Mouse (Mus musculus) kidney, embryonic 16.5 days (tissue): ENCODE results near the gene Tapt1. TPM values are rescaled to one million over a fixed set of nuclear protein-coding genes. Genes with fewer than 3 reads are reported as not detected.
A peak's percentile ranks its signal among the peaks of the same experiment; 100 is the strongest.

Experiments used
- ATAC-seq: fragments of 200-750 bp; cut with Nextera tagmentation; 2 replicates; pipeline ENCODE4 v1.8.0; 2017; ENCODE audit warnings: moderate TSS enrichment; ENCODE audit not compliant: low FRiP score, low TSS enrichment
- H3K27ac ChIP-seq: fragments of 300-500 bp; sonication (generic); 2 replicates; pipeline ENCODE4 v1.5.1; 2014; ENCODE audit warnings: low read length
- H3K27me3 ChIP-seq: fragments of 300-500 bp; sonication (generic); 2 replicates; pipeline ENCODE4 v1.6.1; 2014; ENCODE audit warnings: low read length, control low read depth, mixed read lengths; ENCODE audit not compliant: insufficient read depth
- H3K36me3 ChIP-seq: fragments of 300-500 bp; sonication (generic); 2 replicates; pipeline ENCODE4 v1.6.1; 2014; ENCODE audit warnings: low read length, control low read depth, mixed read lengths; ENCODE audit not compliant: insufficient read depth
- H3K4me1 ChIP-seq: fragments of 300-500 bp; sonication (generic); 2 replicates; pipeline ENCODE4 v1.6.1; 2014; ENCODE audit warnings: low read length, control low read depth, mixed read lengths; ENCODE audit not compliant: insufficient read depth
- H3K4me2 ChIP-seq: fragments of 300-500 bp; sonication (generic); replicated peaks from 2 replicates; pipeline ENCODE4 v1.6.1; 2014; ENCODE audit warnings: low read depth, low read length
- H3K4me3 ChIP-seq: fragments of 300-500 bp; sonication (generic); 2 replicates; pipeline ENCODE4 v1.5.1; 2014; ENCODE audit warnings: mild to moderate bottlenecking, low read length
- H3K9ac ChIP-seq: fragments of 300-500 bp; sonication (generic); replicated peaks from 2 replicates; pipeline ENCODE4 v1.6.1; 2014; ENCODE audit warnings: low read length
- H3K9me3 ChIP-seq: fragments of 300-500 bp; sonication (generic); 2 replicates; pipeline ENCODE4 v1.6.1; 2016; ENCODE audit warnings: low read length, control low read depth
- WGBS: fragments of 180-500 bp; shearing (Covaris S2); extraction: QIAGEN DNeasy Blood & Tissue Kit; methylation state at CpG from one replicate; pipeline ENCODE4 v1.1.7; 2014; 5-methylcytosine and 5-hydroxymethylcytosine counted together
- polyA plus RNA-seq: library from polyadenylated mRNA; unstranded; fragments of >200 nt; fragmentation: Nextera tagmentation; extraction: Ambion mirVana; gene quantifications from 2 replicates; pipeline ENCODE4 v1.2.1, GENCODE M21; 2015

The Tapt1 gene
- polyA plus RNA-seq, 1 experiment from 2014 or later = 34.6 TPM

DNA sequence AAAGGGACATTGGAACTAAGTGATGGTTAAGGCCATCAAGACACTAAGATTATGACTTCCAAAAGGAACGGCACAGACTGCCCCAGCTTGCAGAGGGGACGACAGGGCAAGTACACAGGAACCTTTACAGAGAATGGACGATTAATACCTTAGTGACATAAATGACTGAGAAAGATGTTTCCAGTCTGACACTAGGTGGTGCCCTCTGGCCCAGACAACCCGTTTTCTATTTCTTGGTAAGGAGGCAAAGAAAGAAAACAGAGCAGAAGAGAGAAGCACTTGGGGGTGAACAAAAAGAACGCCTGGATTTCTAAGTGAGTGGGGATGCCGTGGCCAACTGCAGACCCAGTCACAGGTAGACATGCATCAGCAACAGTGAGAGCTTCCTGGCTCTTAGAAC lies 2.2 kb downstream of the Tapt1 start:
- peak overlapping the region; percentile 15; the same call in 1 of the 2 replicates for H3K4me3 ChIP-seq
- H3K9ac ChIP-seq = 0 out of 2 replicates have a peak overlapping the region, but pooled peaks have one; percentile 41
- ATAC-seq = no peak
- no peak overlapping the region for H3K27ac ChIP-seq
- no peaks in the 10 kb centered on the region for H3K27me3 ChIP-seq
- H3K4me2 ChIP-seq = peak overlapping the region; percentile 81
- H3K4me1 ChIP-seq = peaks cover 32% of the 10 kb centered on the region
- H3K36me3 ChIP-seq = no peaks in the 10 kb centered on the region
- WGBS = 20% methylated on average over 6 of the region's 6 CpGs
- H3K9me3 ChIP-seq = no peaks in the 10 kb centered on the region

DNA sequence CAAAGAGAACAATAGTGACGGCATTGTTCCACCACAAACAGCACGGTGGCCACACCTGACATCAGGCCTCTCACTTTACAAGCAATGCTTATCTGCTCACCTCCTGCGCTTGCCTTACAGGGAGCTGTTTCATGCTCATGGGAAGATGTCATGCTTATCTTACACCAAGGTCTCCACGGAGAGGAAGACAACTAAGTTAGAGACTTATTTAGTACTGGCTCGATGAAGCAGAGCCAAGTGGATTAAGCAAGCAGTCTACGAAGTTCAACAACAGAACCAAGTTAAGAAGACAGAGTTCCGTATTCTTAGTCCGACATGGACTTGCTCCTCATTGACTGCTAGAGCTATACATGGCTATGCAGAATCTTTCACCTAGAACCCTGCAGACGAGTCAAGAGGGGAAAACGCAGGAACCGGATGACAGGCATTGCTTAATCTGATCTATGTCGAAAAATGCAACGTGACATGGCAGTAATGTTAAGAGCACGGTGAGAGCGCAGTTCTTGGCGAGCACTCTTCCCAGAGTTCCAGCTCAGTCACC lies 3.0 kb downstream of the Tapt1 start:
- H3K4me3 ChIP-seq = no peak overlapping the region
- 85% methylated on average over 16 of the region's 16 CpGs for WGBS
- no peaks in the 10 kb centered on the region for H3K9me3 ChIP-seq
- H3K36me3 ChIP-seq = no peaks in the 10 kb centered on the region
- H3K27me3 ChIP-seq = no peaks in the 10 kb centered on the region
- H3K9ac ChIP-seq = no peak overlapping the region
- no peak for ATAC-seq
- peaks cover 25% of the 10 kb centered on the region for H3K4me1 ChIP-seq
- no peak overlapping the region for H3K4me2 ChIP-seq
- H3K27ac ChIP-seq = no peak overlapping the region

DNA sequence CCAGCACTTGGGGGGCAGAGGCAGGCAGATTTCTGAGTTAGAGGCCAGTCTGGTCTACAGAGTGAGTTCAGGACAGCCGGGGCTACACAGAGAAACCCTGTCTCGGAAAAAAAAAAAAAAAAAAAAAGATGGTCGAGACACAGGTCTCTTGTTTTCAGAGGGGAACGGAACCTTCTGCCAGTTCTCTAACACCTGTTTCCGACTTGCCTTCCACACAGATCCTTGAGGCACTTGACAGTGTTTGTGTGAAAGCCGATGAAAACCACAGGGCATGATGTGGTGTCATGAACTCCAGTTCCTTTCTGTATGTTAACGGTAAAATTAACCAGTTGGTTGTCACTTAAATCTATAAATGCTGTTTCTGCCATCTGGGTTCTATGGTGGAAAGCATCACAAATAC lies 6.0 kb downstream of the Tapt1 start:
- no peak for ATAC-seq
- Histone ChIP-seq H3K4me1 (peaks cover 19% of the 10 kb centered on the region), H3K36me3 (peaks cover 6% of the 10 kb centered on the region; the same call in 1 of the 2 replicates), H3K4me2 (no peak overlapping the region), H3K27me3 (no peaks in the 10 kb centered on the region), H3K27ac (no peak overlapping the region), H3K9me3 (no peaks in the 10 kb centered on the region), H3K9ac (no peak overlapping the region), H3K4me3 (no peak overlapping the region)
- WGBS = 79% methylated on average over 7 of the region's 7 CpGs

DNA sequence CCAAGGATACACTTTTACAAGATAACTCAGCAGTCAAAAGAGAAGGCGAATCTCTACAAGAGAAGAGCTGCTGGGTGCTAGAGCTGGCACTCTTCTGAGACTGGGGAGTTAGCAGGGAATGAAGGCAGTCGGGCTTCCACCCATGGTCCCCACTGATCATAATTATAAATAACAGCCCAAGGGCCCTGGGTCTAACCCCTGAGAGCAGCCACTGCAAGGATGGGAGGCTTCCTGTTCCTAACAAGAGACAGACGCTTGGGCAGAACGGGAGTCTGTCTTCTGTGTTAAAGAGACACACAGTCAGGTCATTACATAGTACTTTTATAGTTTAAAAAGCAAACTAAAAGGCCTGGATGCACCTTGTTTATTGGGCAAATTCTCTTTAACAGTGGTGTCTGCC lies 6.6 kb downstream of the Tapt1 start:
- H3K36me3 ChIP-seq = peaks cover 6% of the 10 kb centered on the region; the same call in 1 of the 2 replicates
- WGBS = 66% methylated on average over 4 of the region's 4 CpGs
- H3K4me3 ChIP-seq = no peak overlapping the region
- ATAC-seq = no peak
- H3K9me3 ChIP-seq = no peaks in the 10 kb centered on the region
- H3K27ac ChIP-seq = no peak overlapping the region
- H3K4me1 ChIP-seq = peaks cover 13% of the 10 kb centered on the region
- no peaks in the 10 kb centered on the region for H3K27me3 ChIP-seq
- no peak overlapping the region for H3K9ac ChIP-seq
- H3K4me2 ChIP-seq = no peak overlapping the region

DNA sequence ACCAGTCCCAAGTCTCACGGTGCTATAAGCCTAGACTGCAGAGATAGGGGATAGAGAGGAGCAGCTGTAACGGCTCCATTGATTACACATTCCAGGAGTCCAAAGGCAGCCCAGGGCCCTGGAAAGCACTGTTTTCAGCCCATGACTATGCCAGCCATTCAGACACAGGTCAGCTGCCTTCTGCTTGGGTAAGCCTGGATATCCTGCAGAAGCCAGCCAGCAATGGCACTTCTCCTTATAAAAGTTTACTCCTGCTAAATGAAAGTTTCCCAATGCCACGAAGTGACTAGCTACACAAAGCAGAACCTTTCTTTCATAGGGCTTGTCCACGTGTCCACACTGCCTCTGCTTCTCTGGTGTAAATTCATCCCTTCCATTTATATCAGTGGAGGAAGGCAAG lies 7.9 kb downstream of the Tapt1 start:
- peaks cover 6% of the 10 kb centered on the region; the same call in 1 of the 2 replicates for H3K36me3 ChIP-seq
- H3K4me2 ChIP-seq = no peak overlapping the region
- no peak overlapping the region for H3K9ac ChIP-seq
- no peak overlapping the region for H3K4me3 ChIP-seq
- peaks cover 4% of the 10 kb centered on the region; the same call in 1 of the 2 replicates for H3K4me1 ChIP-seq
- ATAC-seq = no peak
- H3K9me3 ChIP-seq = no peaks in the 10 kb centered on the region
- H3K27ac ChIP-seq = no peak overlapping the region
- 81% methylated on average over 4 of the region's 4 CpGs for WGBS
- H3K27me3 ChIP-seq = no peaks in the 10 kb centered on the region

DNA sequence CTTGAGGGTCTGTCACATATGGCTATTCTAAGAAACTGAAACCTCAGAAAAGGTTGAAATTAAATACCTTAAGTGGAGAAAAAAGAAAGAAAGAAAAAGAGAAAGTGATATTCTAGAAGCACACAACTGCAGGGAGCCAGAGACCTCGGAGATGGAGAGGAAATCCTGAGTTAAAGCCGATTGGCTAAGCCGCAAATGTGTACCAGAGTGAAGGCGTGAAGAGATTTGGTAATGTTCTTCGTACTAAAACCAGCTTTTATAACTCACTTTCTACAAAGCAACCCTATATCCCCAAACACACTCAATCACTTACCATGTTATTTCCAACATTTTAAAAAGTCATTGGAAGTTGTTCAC lies 8.8 kb downstream of the Tapt1 start:
- H3K27ac ChIP-seq = no peak overlapping the region
- peak; percentile 64; the same call in 1 of the 2 replicates for ATAC-seq
- H3K4me3 ChIP-seq = no peak overlapping the region
- peaks cover 6% of the 10 kb centered on the region; the same call in 1 of the 2 replicates for H3K36me3 ChIP-seq
- H3K4me1 ChIP-seq = peaks cover 4% of the 10 kb centered on the region; the same call in 1 of the 2 replicates
- H3K4me2 ChIP-seq = no peak overlapping the region
- no peaks in the 10 kb centered on the region for H3K9me3 ChIP-seq
- no peak overlapping the region for H3K9ac ChIP-seq
- 44% methylated on average over 5 of the region's 5 CpGs for WGBS
- H3K27me3 ChIP-seq = no peaks in the 10 kb centered on the region

DNA sequence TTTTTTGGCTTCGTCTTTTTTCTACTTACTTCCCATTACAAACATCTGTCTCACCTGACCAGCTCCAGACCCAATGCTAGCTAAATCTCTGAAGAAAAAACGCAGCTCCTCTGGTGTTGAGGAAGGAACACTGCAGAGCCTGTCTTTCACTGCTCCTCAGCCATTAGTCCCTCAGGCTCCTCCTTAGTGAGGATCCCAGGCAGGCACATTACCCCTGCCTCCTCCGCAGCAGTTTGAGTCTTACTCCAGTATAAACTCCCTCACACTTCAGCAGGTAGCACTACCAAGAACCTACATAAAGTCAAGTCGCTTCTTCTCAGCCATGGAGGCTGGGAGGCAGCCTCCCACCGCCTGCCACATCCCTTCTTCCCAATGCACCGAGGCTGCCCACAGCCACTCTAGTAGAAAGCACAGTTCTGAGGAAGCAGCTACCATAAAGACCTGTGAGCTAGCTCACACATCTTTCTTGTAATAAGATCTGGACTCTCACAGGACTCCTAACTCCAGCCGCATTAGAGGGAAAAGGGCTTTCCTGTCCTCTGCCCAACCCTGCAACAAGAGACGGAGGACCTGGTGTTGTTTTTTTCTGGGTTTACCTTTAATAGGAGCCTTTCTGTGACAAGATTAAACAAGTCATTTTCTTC lies 9.3 kb downstream of the Tapt1 start:
- 0 out of 2 replicates have a peak overlapping the region, but pooled peaks have one; percentile 16 for H3K27ac ChIP-seq
- WGBS = 38% methylated on average over 8 of the region's 8 CpGs
- H3K4me3 ChIP-seq = no peak overlapping the region
- H3K9ac ChIP-seq = no peak overlapping the region
- no peaks in the 10 kb centered on the region for H3K27me3 ChIP-seq
- no peaks in the 10 kb centered on the region for H3K9me3 ChIP-seq
- H3K36me3 ChIP-seq = peaks cover 6% of the 10 kb centered on the region; the same call in 1 of the 2 replicates
- peak; percentile 80 for ATAC-seq
- H3K4me1 ChIP-seq = peaks cover 4% of the 10 kb centered on the region; the same call in 1 of the 2 replicates
- no peak overlapping the region for H3K4me2 ChIP-seq

DNA sequence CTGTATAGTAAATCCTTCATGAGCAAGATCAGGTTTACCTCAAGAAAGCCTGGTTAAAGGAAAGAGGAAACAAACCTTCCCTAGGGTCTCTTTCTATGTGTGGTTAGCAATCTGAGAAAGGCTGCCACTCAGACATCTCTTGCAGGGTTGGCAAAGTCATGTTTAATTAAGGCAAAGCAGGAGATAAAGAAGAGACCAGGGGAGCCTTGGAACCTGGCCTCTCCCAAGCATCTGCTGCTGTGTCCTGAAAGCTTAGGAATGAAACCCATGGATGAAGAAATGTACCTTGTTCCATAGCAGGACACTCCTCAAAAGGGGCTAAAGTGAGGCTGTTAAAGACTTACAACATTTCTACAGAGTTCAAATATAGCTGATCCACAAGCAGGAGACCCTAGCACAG lies 11.3 kb downstream of the Tapt1 start:
- peaks cover 4% of the 10 kb centered on the region; the same call in 1 of the 2 replicates for H3K4me1 ChIP-seq
- H3K9ac ChIP-seq = no peak overlapping the region
- no peak for ATAC-seq
- H3K27ac ChIP-seq = no peak overlapping the region
- no peak overlapping the region for H3K4me3 ChIP-seq
- peaks cover 6% of the 10 kb centered on the region; the same call in 1 of the 2 replicates for H3K36me3 ChIP-seq
- no peaks in the 10 kb centered on the region for H3K27me3 ChIP-seq
- no peaks in the 10 kb centered on the region for H3K9me3 ChIP-seq
- H3K4me2 ChIP-seq = no peak overlapping the region

DNA sequence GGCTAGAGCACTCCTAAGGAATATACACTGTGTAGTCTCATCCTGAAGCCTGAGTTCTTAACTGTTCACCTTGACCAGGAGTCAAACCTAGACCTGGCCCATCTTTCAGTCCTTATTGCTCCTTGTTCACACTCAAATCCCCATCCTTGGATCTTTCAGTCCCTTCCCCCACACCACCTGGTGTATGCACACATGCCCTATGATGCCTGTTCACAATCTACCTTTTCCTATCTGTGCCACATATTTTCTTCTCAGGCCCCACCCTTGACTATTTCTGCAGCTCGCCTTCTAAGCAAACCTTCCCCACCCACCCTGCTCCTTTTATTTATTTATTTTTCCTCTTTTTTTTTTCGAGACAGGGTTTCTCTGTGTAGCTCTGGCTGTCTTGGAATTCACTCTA lies 12.4 kb downstream of the Tapt1 start:
- Histone ChIP-seq H3K36me3 (peaks cover 6% of the 10 kb centered on the region; the same call in 1 of the 2 replicates), H3K27ac (no peak overlapping the region), H3K4me1 (peaks cover 4% of the 10 kb centered on the region; the same call in 1 of the 2 replicates), H3K9ac (no peak overlapping the region), H3K4me3 (no peak overlapping the region), H3K27me3 (no peaks in the 10 kb centered on the region), H3K4me2 (no peak overlapping the region), H3K9me3 (no peaks in the 10 kb centered on the region)
- 91% methylated on average over 2 of the region's 2 CpGs for WGBS
- no peak for ATAC-seq

DNA sequence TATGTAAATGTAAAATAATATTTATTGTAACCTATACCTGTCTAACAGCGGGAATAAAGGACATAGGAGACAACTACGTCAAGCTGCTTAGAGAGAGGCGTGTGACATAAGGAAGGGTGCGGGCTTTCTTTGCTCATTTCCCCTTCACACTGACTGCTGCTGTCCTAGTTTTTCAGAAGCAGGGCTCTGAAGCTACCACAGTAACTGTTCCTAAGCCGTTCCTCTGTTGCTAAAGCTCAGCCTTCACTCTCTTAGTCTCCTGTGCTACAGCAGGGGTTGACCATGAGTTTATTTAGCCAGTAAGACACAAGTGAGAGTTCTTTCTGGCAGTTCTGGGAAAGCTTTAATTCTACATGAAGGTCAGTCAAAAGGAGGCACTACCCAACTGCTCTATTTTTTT lies 13.0 kb downstream of the Tapt1 start:
- Histone ChIP-seq H3K4me3 (no peak overlapping the region), H3K4me2 (no peak overlapping the region), H3K9me3 (no peaks in the 10 kb centered on the region), H3K27ac (no peak overlapping the region), H3K9ac (no peak overlapping the region), H3K4me1 (peaks cover 4% of the 10 kb centered on the region; the same call in 1 of the 2 replicates), H3K36me3 (peaks cover 8% of the 10 kb centered on the region; the same call in 1 of the 2 replicates), H3K27me3 (no peaks in the 10 kb centered on the region)
- 97% methylated on average over 5 of the region's 5 CpGs for WGBS
- no peak for ATAC-seq
